Mouse (Mus musculus) cerebellum, adult 2 months (tissue): ENCODE measurements around the gene Lef1. TPM values are rescaled to one million over a fixed set of nuclear protein-coding genes. Genes with fewer than 3 reads are reported as not detected.

Experiments used
- DNase-seq, 2 experiments: peaks; one replicate each; pipeline ENCODE4 v3.0.0; 2021
- H3K27ac ChIP-seq: fragments of 200-500 bp; 2 replicates; pipeline ENCODE4 v1.5.1; 2012; ENCODE audit warnings: low read length, control low read depth, inconsistent platforms; ENCODE audit not compliant: insufficient read depth
- H3K27me3 ChIP-seq: fragments of 200-500 bp; 2 replicates; pipeline ENCODE4 v1.6.1; 2012; ENCODE audit warnings: inconsistent platforms, mild to moderate bottlenecking, low read length, moderate library complexity; ENCODE audit not compliant: control insufficient read depth, insufficient read depth
- H3K4me1 ChIP-seq: fragments of 200-500 bp; 2 replicates; pipeline ENCODE4 v1.6.1; 2011; ENCODE audit warnings: low read length; ENCODE audit not compliant: control insufficient read depth, insufficient read depth
- H3K4me3 ChIP-seq: fragments of 200-500 bp; replicated peaks from 2 replicates; pipeline ENCODE3; 2011; ENCODE audit warnings: mild to moderate bottlenecking, low read depth, low read length, control low read depth; ENCODE audit not compliant: insufficient read depth
- CTCF ChIP-seq: fragments of 200-500 bp; IDR thresholded peaks from 2 replicates; pipeline ENCODE4 v1.5.1; 2011; ENCODE audit warnings: low read depth, mild to moderate bottlenecking, control low read depth, low read length, moderate library complexity, borderline replicate concordance; ENCODE audit not compliant: insufficient read depth
- POLR2A ChIP-seq: fragments of 200-500 bp; IDR thresholded peaks from 2 replicates; pipeline ENCODE4 v1.6.1; 2011; ENCODE audit warnings: low read length, control low read depth, borderline replicate concordance; ENCODE audit not compliant: insufficient read depth
- WGBS: fragments of 180-500 bp; shearing (Covaris S2); methylation state at CpG from one replicate; pipeline ENCODE4 v1.1.7; 2018; 5-methylcytosine and 5-hydroxymethylcytosine counted together
- polyA plus RNA-seq: library from polyadenylated mRNA; depleted of rRNA; stranded (reverse); fragments of >200 nt; gene quantifications from 2 replicates; pipeline ENCODE4 v1.2.3, GENCODE M21; 2012

Gene Lef1
- polyA plus RNA-seq, 1 experiment = 6.8 TPM

DNA sequence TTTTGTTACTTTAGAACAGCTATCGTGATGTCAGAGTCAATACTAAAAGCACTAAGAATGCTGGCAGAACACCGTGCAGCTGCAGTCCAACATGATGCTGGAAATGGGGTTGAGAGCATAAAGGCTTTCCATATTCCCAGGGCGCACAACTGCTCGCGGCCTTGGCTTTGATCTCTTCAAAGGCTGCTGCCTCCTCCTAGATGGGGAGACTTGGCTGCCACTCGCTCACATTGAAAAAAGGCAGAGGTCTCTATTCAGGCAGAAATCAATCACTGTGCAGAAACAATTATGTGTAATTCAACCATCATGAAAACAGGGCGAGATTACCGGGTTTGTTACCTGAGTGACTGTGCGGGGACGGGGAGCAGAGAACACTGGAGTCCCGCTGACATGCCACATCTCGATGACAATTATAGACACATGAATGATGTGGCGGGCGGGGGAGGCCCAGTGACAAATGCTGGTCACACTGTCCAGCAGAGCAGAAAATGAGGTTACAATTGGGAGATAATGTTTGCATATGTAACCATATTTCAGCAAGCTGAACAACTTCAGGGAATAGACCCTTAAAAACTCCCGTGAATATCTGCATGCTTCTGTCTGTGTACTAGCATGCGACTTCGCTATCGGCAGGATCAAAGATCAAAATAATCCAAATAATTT, 27.0 kb downstream of the Lef1 start:
- DNase-seq = no peak
- 27% methylated on average over 18 of the region's 18 CpGs for WGBS
- H3K4me3 ChIP-seq = no peak overlapping the region
- H3K4me1 ChIP-seq = no peaks in the 10 kb centered on the region
- no peak overlapping the region for H3K27ac ChIP-seq
- TF ChIP-seq POLR2A (no peak), CTCF (no peak)
- H3K27me3 ChIP-seq = no peaks in the 10 kb centered on the region; the same call in 1 of the 2 replicates

DNA sequence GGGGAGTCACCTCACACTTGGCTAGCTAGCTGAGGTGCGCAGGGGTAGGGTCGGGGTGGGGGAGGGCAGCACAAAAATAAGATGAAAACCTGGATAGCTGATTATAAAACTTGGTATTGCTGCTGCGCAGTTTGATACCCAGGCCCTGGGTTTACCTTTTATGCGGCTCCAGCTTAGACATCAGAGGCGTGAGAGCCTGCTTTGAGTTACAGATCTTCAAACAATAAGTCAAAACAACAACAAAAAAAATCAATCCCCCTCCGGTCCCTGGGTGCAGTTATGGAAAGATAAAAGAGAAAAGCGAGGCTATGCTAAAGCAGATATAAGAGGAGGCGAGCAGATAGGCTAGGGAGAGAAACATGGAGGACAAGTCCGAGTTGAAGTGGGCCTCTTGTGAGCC, 28.0 kb downstream of the Lef1 start:
- H3K27me3 ChIP-seq = no peaks in the 10 kb centered on the region; the same call in 1 of the 2 replicates
- H3K27ac ChIP-seq = no peak overlapping the region
- DNase-seq = no peak
- 87% methylated on average over 9 of the region's 9 CpGs for WGBS
- TF ChIP-seq POLR2A = no peak
- no peak for TF ChIP-seq CTCF
- H3K4me1 ChIP-seq = no peaks in the 10 kb centered on the region
- H3K4me3 ChIP-seq = no peak overlapping the region

DNA sequence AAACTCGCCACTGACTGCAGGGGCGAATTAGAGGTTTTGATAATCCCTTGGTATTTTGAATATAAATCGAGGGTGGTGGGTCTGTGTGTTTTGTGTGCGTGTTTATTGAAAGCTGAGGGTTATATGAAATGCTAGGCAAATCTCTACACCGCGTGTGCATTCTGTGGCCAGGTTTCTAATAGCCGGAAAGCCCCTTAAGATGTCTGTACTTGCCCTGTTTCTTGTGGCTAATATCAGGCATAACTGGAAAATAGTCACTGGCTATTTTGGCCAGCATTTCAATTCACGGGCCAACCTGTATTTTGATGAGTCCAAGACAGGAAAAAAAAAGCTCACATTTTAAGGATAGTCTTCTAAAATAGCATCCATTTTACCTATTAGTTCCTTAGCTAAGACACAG, 28.5 kb downstream of the Lef1 start:
- Histone ChIP-seq H3K4me3 (no peak overlapping the region), H3K4me1 (no peaks in the 10 kb centered on the region), H3K27me3 (no peaks in the 10 kb centered on the region; the same call in 1 of the 2 replicates), H3K27ac (no peak overlapping the region)
- TF ChIP-seq POLR2A (no peak), CTCF (no peak)
- WGBS = 86% methylated on average over 8 of the region's 8 CpGs
- DNase-seq = no peak

DNA sequence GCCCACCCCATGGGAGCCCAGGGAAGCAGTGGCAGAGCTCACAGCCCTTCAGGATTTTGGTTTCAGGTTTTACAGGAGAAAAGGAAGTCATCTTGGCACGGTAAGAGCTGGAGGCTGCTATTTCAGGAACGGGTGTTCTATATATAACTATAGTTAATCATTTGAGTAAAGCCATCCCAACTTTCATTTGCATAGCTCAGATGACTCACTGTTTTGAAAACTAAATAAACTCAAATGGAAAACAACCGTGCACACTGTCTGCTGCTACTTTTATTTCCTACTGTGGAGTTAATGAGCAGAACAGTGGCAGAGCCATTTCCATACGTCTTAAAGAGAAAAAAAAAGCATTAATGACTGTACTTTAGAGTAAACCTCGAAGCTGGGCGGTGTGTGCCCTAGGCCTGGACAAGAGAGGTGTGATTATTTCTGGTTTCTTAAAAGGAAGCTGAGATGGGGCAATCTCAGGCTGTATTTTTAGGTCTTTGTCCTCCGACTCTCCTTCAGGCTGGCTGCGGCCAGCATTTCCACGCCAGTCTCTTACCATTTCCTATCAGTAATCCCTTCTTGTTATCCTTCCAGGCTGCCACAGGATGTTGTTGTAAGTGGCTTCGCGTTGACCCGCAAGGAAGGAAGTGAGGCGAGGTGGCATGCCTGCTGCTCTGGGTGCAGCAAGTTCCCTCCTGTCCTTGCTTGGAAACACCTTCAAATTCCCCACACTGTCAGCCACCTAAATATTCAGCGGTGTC, 29.2 kb downstream of the Lef1 start:
- no peak overlapping the region for H3K27ac ChIP-seq
- peak in 1 of 2 experiments; percentile 4 for DNase-seq
- no peak overlapping the region for H3K4me3 ChIP-seq
- H3K4me1 ChIP-seq = no peaks in the 10 kb centered on the region
- 80% methylated on average over 14 of the region's 14 CpGs for WGBS
- no peak for TF ChIP-seq CTCF
- no peak for TF ChIP-seq POLR2A
- H3K27me3 ChIP-seq = no peaks in the 10 kb centered on the region; the same call in 1 of the 2 replicates

DNA sequence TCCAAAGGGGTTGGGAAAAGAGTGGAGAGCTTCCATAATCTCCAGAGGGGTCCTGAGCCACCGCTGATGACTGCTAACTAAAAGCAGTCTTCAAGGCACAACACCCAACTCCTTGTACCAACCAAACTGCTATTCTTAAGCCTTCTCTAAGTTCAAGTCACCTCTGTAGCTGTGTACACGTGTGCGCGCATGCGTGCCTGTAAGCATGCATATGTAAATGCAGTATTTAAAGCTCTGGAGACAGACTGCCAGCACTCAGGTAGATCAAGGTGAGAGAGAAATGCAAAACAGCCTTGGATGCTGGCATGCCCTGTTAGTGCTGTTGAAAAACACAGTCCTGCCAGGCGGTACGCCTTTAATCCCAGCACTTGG, 29.8 kb downstream of the Lef1 start:
- TF ChIP-seq POLR2A (no peak), CTCF (no peak)
- H3K4me1 ChIP-seq = no peaks in the 10 kb centered on the region
- H3K4me3 ChIP-seq = no peak overlapping the region
- no peak for DNase-seq
- no peak overlapping the region for H3K27ac ChIP-seq
- no peaks in the 10 kb centered on the region; the same call in 1 of the 2 replicates for H3K27me3 ChIP-seq
- 92% methylated on average over 7 of the region's 7 CpGs for WGBS

DNA sequence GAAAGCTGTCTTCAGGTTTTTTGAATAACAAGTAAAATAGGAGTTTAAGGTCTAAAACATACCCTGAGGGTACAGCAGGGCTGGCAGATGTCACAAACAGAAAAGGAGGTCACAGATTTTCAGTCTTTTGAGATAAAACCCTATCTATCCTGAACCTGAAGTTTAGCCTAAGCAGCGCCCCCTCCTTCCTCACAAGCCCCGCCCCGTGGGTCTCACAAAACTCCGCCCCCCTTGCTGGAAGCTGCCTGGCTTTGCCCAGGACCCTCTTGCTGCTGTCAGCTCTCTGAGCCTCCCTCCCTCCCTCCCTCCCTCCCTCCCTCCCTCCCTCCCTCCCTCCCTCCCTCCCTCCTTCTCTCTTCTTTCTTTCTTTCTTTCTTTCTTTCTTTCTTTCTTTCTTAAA, 31.3 kb downstream of the Lef1 start:
- no peaks in the 10 kb centered on the region for H3K4me1 ChIP-seq
- TF ChIP-seq CTCF (no peak), POLR2A (no peak)
- H3K27ac ChIP-seq = no peak overlapping the region
- 25% methylated on average over 4 of the region's 4 CpGs for WGBS
- no peak overlapping the region for H3K4me3 ChIP-seq
- DNase-seq = no peak
- H3K27me3 ChIP-seq = no peaks in the 10 kb centered on the region

DNA sequence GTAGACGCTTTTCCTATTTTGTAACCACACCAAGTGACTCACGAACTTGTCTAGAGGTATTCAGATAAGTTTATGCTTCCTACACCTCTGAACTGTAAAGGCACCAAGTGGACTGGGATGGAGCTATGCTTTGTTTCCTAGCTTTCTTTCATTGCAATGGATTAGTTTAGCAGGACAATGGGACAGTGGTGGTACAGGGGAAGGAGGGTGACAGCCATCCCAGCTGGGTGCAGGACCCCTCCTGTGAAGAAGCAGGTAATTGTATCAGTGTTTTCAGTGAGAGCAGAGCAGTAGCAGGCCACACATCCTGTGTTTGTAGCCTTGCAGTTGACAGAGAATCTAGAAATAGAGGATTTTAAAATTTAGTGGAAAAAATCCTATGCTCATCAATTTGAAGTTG, 34.0 kb downstream of the Lef1 start:
- H3K4me3 ChIP-seq = no peak overlapping the region
- whole genome bisulfite sequencing = 60% methylated on average over 2 of the region's 2 CpGs
- H3K4me1 ChIP-seq = no peaks in the 10 kb centered on the region
- TF ChIP-seq POLR2A (no peak), CTCF (no peak)
- no peak overlapping the region for H3K27ac ChIP-seq
- no peak for DNase-seq
- no peaks in the 10 kb centered on the region for H3K27me3 ChIP-seq

- no peak overlapping the region for H3K27ac ChIP-seq
- no peak overlapping the region for H3K4me3 ChIP-seq
- TF ChIP-seq POLR2A (no peak), CTCF (no peak)
- WGBS = 90% methylated on average over 4 of the region's 4 CpGs
- H3K27me3 ChIP-seq = no peaks in the 10 kb centered on the region
- no peaks in the 10 kb centered on the region for H3K4me1 ChIP-seq
- no peak for DNase-seq
Observed at GRCm38 (mm10) chr3:131152921-131153320, 42.6 kb downstream of the Lef1 start.
